Mouse (Mus musculus): ENCODE measurements around the gene Irf2.

Gene Irf2

DNA sequence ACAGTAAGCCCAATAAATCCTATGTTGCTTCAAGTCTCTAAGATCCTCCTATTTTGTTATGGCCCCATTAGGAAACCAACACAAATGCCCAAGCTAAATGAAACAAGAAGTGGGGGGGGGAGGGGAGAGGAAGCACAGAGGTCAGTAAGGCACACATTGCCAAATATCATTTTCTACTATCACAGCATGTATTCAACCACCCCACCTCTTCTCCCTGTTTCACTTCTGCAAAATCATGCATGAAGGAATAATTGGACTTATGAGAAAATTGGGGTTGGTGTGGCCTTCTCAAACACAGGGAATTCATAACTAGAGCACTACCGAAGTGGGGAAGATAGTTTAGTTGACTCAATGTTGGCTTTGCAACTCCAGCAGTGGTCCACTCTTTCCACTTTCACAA is 146.7 kb downstream of the Irf2 start:
- no peak for DNase-seq

DNA sequence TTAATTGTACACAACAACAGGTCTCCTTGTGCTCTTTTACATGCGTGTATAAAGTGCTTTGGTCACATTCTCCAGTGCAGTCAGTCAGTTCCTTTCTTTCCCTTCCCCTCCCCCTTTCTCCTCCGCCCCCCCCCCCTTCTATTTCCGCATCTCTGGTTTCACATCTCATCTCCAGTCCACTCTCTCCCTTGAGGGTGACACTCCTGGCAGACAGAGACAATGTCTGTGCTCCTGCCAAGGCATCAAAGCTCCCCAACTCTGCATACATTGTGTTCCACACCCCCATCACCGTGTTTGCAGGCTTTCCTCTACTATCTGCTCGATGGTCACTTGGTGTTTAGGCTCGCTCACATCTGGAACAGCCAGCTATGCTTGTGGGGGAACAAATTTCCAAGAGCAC is 147.9 kb downstream of the Irf2 start:
- no peak for DNase-seq

DNA sequence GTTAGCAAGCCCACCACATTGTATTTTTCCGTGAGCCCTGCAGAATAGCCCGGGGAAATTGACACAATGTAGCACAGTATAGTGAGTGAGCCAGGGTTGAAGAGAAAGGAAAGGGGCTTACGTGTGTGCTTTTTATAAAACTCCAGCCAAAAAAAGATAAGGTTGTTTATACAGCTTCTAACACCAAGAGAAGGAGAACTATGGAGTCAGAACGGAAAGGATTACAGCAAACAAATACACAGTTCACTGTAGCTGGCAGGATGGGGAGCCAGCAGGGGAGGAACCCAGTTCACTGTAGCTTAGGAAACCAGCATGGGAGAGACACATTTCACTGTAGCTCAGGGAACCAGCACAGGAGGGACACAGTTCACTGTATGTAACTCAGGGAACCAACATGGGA is 149.0 kb downstream of the Irf2 start:
- DNase-seq = no peak

DNA sequence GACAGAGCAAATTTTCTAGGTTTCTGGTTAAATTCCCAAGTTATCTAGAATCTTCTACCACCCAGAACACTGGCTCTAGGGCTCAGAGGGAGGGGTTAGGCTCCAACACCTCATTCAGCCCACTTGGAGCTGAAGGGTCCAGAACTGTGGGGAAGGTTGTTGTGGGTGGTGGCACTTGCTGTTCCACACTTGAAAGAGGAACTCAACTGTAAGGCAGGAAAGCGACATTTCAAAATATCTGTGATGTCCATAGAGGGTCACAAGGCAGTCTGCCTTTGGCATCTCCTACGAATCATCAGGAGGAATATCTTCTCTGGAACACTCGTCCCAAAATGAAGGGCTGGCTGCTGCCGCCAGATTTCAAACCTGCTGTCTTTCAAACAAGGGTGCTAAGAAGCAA is 150.7 kb downstream of the Irf2 start:
- no peak for DNase-seq

DNA sequence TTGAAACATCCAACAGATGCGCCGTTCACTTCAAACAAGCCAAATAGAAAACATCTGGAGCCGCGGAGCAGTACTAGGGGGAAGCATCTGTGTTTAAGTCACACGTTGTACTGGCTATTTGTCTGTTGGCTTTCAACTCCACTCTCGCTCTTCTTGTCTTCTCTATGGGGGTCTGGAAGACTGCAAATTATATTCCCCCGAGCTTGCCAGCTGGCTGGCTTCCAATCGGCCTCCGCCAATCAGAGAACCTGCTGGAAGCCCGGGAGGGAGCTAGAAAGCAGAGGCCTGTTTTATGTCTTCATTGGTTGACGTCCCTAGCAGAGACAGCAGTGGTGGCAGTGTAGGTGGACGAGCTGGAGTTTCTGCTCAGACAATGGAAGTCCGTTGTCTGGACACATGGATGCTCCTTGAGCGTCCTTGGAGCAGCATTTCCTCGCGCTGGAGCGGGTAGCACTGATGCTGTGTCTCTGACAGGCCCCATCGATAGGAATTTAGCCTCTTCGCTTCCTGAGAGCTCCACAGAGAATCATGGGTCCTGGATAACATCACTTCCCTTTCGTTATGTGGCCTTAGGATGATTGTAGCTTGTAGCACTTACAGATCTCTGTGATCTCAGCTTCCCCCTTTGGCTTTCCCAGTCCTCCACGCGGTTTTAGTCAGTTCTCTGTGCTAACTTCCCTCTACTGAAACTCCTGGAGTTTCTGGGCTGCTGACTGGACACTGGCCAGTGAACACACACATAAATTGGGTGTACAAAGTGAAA is 153.2 kb downstream of the Irf2 start:
- DNase-seq = no peak

DNA sequence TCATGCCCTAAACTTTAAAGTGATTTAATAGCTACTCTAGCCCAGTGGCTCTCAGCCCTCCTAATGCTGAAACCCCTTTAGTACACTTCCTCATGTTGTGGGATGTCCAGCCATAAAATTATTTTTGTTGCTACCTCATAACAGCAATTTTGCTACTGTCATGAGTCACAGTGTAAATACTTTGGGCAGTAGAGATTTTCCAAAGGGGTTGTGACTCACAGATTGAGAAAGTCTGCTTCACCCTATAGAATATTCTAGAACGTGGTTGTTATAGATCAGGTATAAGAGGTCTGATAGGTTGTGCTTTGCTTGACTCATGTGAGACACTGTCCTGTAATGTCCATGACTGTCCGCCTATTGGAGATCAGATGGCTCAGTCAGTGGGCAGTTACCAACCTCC is 154.9 kb downstream of the Irf2 start:
- no peak for DNase-seq

DNA sequence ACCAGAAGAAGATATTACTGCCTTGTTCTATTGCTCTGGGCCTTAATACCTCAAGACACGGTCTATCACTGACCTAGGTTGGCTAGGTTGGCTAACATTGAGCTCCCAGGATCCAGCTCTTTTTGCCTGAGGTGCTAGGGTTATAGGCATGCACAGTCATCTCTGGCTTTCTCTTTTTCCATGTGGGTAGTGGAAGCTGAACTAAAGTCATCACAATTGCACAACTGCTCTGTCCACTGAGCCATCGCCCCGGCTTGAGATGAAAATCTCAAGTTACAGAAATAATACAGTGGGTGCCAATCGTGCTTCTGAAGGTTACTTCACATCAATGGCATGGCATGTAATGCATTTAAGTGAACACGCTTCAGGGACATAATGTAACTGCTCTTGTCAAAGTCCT is 156.5 kb downstream of the Irf2 start:
- DNase-seq = no peak

DNA sequence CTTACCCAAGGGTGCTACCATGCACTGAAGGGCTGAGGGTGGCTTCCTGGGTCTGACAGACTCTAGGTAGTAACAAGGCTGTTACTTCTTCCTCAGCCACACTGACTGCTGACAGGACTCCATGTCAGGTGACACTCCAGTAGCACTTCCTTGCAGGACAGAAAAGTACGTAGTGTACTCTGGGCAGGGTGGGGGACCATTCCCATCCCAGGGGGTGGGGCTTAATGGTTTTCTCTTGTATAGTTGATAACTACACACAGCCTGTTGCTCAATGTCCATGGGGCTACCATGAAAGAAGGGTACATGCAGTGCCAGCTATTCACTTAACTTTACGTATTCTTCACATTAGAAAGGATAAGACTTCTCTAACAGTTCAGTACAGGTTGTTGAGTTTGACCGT is 157.2 kb downstream of the Irf2 start:
- no peak for DNase-seq

Measured in thymus, postnatal 36 days (tissue).